Mouse (Mus musculus) hindbrain, postnatal 0 days (tissue): Measurements from ENCODE around the gene Sars2. TPM values are rescaled to one million over a fixed set of nuclear protein-coding genes. Genes with fewer than 3 reads are reported as not detected.
A peak's percentile ranks its signal among the peaks of the same experiment; 100 is the strongest.

ENCODE experiments used
- ATAC-seq: fragments of 200-750 bp; cut with Nextera tagmentation; 2 replicates; pipeline ENCODE4 v1.8.0; 2017; ENCODE audit warnings: mild to moderate bottlenecking, moderate TSS enrichment, moderate library complexity
- DNase-seq: peaks from one replicate; pipeline ENCODE4 v3.0.0-alpha.2; 2015; ENCODE audit warnings: low spot score
- H3K27ac ChIP-seq: fragments of 300-500 bp; sonication (generic); 2 replicates; pipeline ENCODE4 v1.5.1; 2014; ENCODE audit warnings: mild to moderate bottlenecking
- H3K27me3 ChIP-seq: fragments of 300-500 bp; sonication (generic); 2 replicates; pipeline ENCODE4 v1.6.1; 2014; ENCODE audit warnings: low read length, mixed read lengths; ENCODE audit not compliant: insufficient read depth
- H3K36me3 ChIP-seq: fragments of 300-500 bp; sonication (generic); 2 replicates; pipeline ENCODE4 v1.6.1; 2014; ENCODE audit warnings: low read length, mixed read lengths; ENCODE audit not compliant: insufficient read depth
- H3K4me1 ChIP-seq: fragments of 300-500 bp; sonication (generic); 2 replicates; pipeline ENCODE4 v1.6.1; 2014; ENCODE audit warnings: antibody characterized with exemption, low read length, mixed read lengths; ENCODE audit not compliant: insufficient read depth
- H3K4me2 ChIP-seq: fragments of 300-500 bp; sonication (generic); 2 replicates; pipeline ENCODE4 v1.6.1; 2014; ENCODE audit warnings: low read depth, mild to moderate bottlenecking, low read length, moderate library complexity, mixed read lengths
- H3K4me3 ChIP-seq: fragments of 300-500 bp; sonication (generic); 2 replicates; pipeline ENCODE4 v1.5.1; 2014; ENCODE audit warnings: low read length
- H3K9ac ChIP-seq: fragments of 300-500 bp; sonication (generic); replicated peaks from 2 replicates; pipeline ENCODE4 v1.6.1; 2014; ENCODE audit warnings: mild to moderate bottlenecking, low read length, moderate library complexity, mixed read lengths
- H3K9me3 ChIP-seq: fragments of 300-500 bp; sonication (generic); 2 replicates; pipeline ENCODE4 v1.6.1; 2016; ENCODE audit warnings: low read length, mixed read lengths
- CTCF ChIP-seq: IDR thresholded peaks from 2 replicates; pipeline ENCODE4 v1.5.1; 2016; ENCODE audit warnings: antibody characterized with exemption, control low read depth, low read depth
- WGBS: fragments of 180-500 bp; shearing (Covaris S2); extraction: QIAGEN DNeasy Blood & Tissue Kit; methylation state at CpG from one replicate; pipeline ENCODE4 v1.1.7; 2014; 5-methylcytosine and 5-hydroxymethylcytosine counted together
- polyA plus RNA-seq: library from polyadenylated mRNA; unstranded; fragments of >200 nt; fragmentation: Nextera tagmentation; extraction: Ambion mirVana; gene quantifications from 2 replicates; pipeline ENCODE4 v1.2.1, GENCODE M21; 2015
- total RNA-seq: library from RNA; depleted of rRNA; stranded (reverse); fragments of >200 nt; gene quantifications from 2 replicates; pipeline ENCODE4 v1.2.3, GENCODE M21; 2014

The Sars2 gene
- total and polyA plus RNA-seq, 2 experiments from 2014 or later = 17.3 to 18.9 TPM

DNA sequence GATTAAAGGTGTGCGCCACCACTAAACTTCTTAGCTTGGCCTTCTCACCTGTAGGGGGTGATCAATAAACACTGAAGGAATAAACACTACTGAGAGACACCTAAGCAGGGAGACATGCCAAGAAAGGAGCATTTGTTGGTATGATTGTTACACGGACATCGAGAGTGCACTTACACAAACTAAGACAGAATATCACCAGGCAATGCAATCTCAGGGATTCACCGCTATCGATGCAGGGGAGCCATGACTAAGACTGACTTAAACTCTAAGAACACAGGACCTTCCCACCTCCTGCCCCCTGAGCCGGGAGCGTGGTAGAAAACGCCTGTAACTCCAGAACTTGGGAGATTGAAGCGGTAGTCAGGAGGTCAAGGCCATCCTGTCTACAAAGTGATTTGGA lies 843 bp upstream of the Sars2 start:
- 41% methylated on average over 9 of the region's 9 CpGs for WGBS
- Histone ChIP-seq H3K36me3 (0 out of 2 replicates have a peak, but pooled peaks cover 2% of the 10 kb centered on the region), H3K27me3 (no peaks in the 10 kb centered on the region), H3K27ac (peak overlapping the region; percentile 79; the same call in 1 of the 2 replicates), H3K4me1 (peaks cover 9% of the 10 kb centered on the region; the same call in 1 of the 2 replicates), H3K9ac (peak overlapping the region; percentile 60), H3K4me3 (peak overlapping the region; percentile 71), H3K9me3 (no peaks in the 10 kb centered on the region), H3K4me2 (peak overlapping the region; percentile 69)
- no peak for DNase-seq
- ATAC-seq = no peak
- 0 out of 2 replicates have a peak, but pooled peaks have one; percentile 25 for TF ChIP-seq CTCF

DNA sequence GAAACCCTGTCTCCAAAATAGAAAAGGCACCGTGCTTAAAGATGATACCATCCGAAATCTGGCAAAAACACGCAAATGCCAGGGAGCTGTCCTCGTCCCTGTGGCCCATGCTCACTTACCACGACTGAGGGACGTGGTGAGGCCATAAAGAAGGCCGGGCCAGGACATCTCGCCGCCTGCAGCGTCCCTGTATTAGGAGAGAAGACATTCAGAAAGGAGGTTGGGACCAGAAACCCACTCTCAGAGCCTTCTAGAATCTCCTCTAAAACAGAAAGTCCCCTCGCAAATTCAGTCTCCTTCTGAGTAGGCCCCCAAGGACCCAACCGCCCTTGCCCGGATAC lies 454 bp upstream of the Sars2 start:
- no peak for TF ChIP-seq CTCF
- H3K27ac ChIP-seq = peak overlapping the region; percentile 79
- DNase-seq (no peak), ATAC-seq (no peak; the same call in 1 of the 2 replicates)
- H3K9ac ChIP-seq = peak overlapping the region; percentile 60
- no peaks in the 10 kb centered on the region for H3K9me3 ChIP-seq
- H3K4me3 ChIP-seq = peak overlapping the region; percentile 71
- peaks cover 9% of the 10 kb centered on the region; the same call in 1 of the 2 replicates for H3K4me1 ChIP-seq
- under 1% methylated on average over 13 of the region's 13 CpGs for WGBS
- H3K36me3 ChIP-seq = 0 out of 2 replicates have a peak, but pooled peaks cover 5% of the 10 kb centered on the region
- peak overlapping the region; percentile 69 for H3K4me2 ChIP-seq
- H3K27me3 ChIP-seq = no peaks in the 10 kb centered on the region

GRCm38 (mm10) chr7:28749935-28750334 lies 8.1 kb downstream of the Sars2 start:
- ATAC-seq (peak; percentile 54; the same call in 1 of the 2 replicates), DNase-seq (no peak)
- Histone ChIP-seq H3K9ac (no peak overlapping the region), H3K36me3 (0 out of 2 replicates have a peak, but pooled peaks cover 5% of the 10 kb centered on the region), H3K27me3 (no peaks in the 10 kb centered on the region), H3K27ac (no peak overlapping the region), H3K4me1 (no peaks in the 10 kb centered on the region), H3K9me3 (no peaks in the 10 kb centered on the region), H3K4me2 (no peak overlapping the region), H3K4me3 (no peak overlapping the region)
- no peak for TF ChIP-seq CTCF
- 95% methylated on average over 7 of the region's 7 CpGs for WGBS

GRCm38 (mm10) chr7:28756079-28756478 lies 14.3 kb downstream of the Sars2 start, which contains the start of gene Ccer2:
Gene Ccer2, plus strand, starts transcription at chr7:28756174.
- 5% methylated on average over 15 of the region's 17 CpGs for WGBS
- H3K4me1 ChIP-seq = no peaks in the 10 kb centered on the region
- H3K4me2 ChIP-seq = peak within 1 kb of the TSS; percentile 48
- no peak within 1 kb of the TSS for H3K27ac ChIP-seq
- peak within 1 kb of the TSS; percentile 12; the same call in 1 of the 2 replicates for H3K4me3 ChIP-seq
- peak within 1 kb of the TSS; percentile 15; the same call in 1 of the 2 replicates for H3K9ac ChIP-seq
- DNase-seq (no peak), ATAC-seq (peak; percentile 51; the same call in 1 of the 2 replicates)
- H3K27me3 ChIP-seq = 0 out of 2 replicates have a peak, but pooled peaks cover 4% of the 10 kb centered on the region
- no peaks in the 10 kb centered on the region for H3K9me3 ChIP-seq
- peaks cover 13% of the 10 kb centered on the region for H3K36me3 ChIP-seq
- TF ChIP-seq CTCF = no peak

DNA sequence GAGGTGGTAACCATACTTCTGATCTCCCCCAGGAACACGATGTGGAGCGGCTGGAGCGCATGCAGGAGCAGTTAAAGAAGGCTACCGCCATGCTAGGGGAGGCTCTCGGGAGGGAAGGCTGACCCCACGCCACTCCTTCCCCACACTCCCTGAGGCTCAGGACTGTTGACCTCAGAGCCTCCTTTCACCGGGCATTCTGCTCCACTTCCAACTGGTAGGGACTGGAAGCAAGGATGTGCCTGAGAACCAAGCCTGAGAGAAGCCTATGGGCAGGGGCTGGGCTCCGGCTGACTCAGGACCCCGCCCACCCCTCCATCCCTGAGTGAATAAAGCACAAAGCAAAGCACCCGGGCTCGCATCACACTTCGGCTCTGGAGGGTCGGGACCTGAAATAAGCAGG lies 16.8 kb downstream of the Sars2 start:
- Histone ChIP-seq H3K27ac (no peak overlapping the region), H3K4me3 (no peak overlapping the region), H3K4me2 (no peak overlapping the region), H3K27me3 (0 out of 2 replicates have a peak, but pooled peaks cover 4% of the 10 kb centered on the region), H3K36me3 (peaks cover 21% of the 10 kb centered on the region), H3K4me1 (no peaks in the 10 kb centered on the region), H3K9ac (no peak overlapping the region), H3K9me3 (no peaks in the 10 kb centered on the region)
- no peak for TF ChIP-seq CTCF
- DNase-seq (no peak), ATAC-seq (no peak)
- WGBS = 83% methylated on average over 13 of the region's 13 CpGs

DNA sequence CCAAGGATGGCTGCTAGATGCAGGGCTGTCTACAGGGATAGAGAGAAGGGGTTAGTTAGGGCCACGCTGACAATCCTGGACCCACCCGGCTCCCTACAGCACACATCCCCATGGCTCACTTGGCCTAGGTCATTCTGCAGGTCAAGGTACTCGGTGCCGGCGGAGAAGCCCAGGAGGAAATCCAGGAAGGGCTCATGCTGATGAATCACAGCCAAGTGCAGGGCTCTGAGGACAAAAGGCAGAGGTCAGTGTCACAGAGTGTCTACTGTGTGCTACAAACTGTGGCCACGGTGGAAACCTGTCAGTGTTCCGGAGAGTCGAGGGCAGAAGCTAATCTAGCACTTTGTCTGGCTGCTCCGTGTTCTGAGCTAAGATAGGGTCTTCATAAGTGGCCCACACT lies 20.1 kb downstream of the Sars2 start:
- no peak for TF ChIP-seq CTCF
- Histone ChIP-seq H3K4me1 (peaks cover 12% of the 10 kb centered on the region; the same call in 1 of the 2 replicates), H3K36me3 (peaks cover 21% of the 10 kb centered on the region), H3K9me3 (no peaks in the 10 kb centered on the region), H3K4me2 (no peak overlapping the region), H3K4me3 (no peak overlapping the region), H3K27ac (no peak overlapping the region), H3K9ac (no peak overlapping the region), H3K27me3 (no peaks in the 10 kb centered on the region)
- ATAC-seq = no peak
- DNase-seq = no peak
- WGBS = 94% methylated on average over 9 of the region's 9 CpGs

DNA sequence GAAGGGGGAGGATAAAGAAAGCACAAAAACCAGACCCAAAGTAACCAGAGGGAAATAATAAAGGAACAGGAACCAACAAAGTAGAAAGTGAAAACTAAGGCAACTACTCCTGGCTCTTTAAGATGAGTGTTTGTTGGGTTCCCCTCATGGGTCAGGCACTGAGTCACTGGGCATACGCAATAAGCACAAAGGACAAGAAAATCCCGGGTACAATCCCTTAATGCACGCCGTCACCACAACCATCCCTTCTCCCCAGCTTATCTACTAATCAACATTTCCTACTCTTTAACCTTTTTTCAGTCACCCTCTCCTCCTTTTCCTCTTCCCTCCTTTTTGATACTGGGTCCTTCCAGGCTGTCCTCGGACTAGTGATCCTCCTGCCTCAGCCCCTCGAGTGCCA lies 23.4 kb downstream of the Sars2 start:
- H3K9ac ChIP-seq = peak overlapping the region; percentile 69; the same call in 1 of the 2 replicates
- no peaks in the 10 kb centered on the region for H3K9me3 ChIP-seq
- DNase-seq (no peak), ATAC-seq (no peak)
- TF ChIP-seq CTCF = no peak
- WGBS = 85% methylated on average over 6 of the region's 6 CpGs
- peak overlapping the region; percentile 81 for H3K4me3 ChIP-seq
- H3K4me2 ChIP-seq = peak overlapping the region; percentile 76
- peaks cover 12% of the 10 kb centered on the region for H3K36me3 ChIP-seq
- H3K27ac ChIP-seq = no peak overlapping the region
- no peaks in the 10 kb centered on the region for H3K27me3 ChIP-seq
- peaks cover 16% of the 10 kb centered on the region for H3K4me1 ChIP-seq
